Mouse (Mus musculus) kidney, embryonic 14.5 days (tissue): ENCODE measurements around the gene Gpsm2. TPM values are rescaled to one million over a fixed set of nuclear protein-coding genes. Genes with fewer than 3 reads are reported as not detected.

Experiments
- ATAC-seq: fragments of 200-750 bp; cut with Nextera tagmentation; 2 replicates; pipeline ENCODE4 v1.8.0; 2017; ENCODE audit warnings: moderate number of reproducible peaks, mild to moderate bottlenecking, moderate TSS enrichment, moderate library complexity; ENCODE audit not compliant: low FRiP score, low TSS enrichment
- H3K27ac ChIP-seq: fragments of 300-500 bp; sonication (generic); 2 replicates; pipeline ENCODE4 v1.5.1; 2014; ENCODE audit warnings: low read depth, mild to moderate bottlenecking, low read length, moderate library complexity, mixed read lengths
- H3K27me3 ChIP-seq: fragments of 300-500 bp; sonication (generic); 2 replicates; pipeline ENCODE4 v1.6.1; 2014; ENCODE audit warnings: mild to moderate bottlenecking, low read length; ENCODE audit not compliant: control insufficient read depth, insufficient read depth
- H3K36me3 ChIP-seq: fragments of 300-500 bp; sonication (generic); 2 replicates; pipeline ENCODE4 v1.6.1; 2014; ENCODE audit warnings: low read length, mixed read lengths; ENCODE audit not compliant: control insufficient read depth, insufficient read depth
- H3K4me1 ChIP-seq: fragments of 300-500 bp; sonication (generic); 2 replicates; pipeline ENCODE4 v1.6.1; 2014; ENCODE audit warnings: low read length, mixed read lengths; ENCODE audit not compliant: control insufficient read depth, insufficient read depth
- H3K4me2 ChIP-seq: fragments of 300-500 bp; sonication (generic); replicated peaks from 2 replicates; pipeline ENCODE4 v1.6.1; 2014; ENCODE audit warnings: low read depth, mild to moderate bottlenecking, low read length
- H3K4me3 ChIP-seq: fragments of 300-500 bp; sonication (generic); 2 replicates; pipeline ENCODE4 v1.5.1; 2014; ENCODE audit warnings: mild to moderate bottlenecking, low read length
- H3K9ac ChIP-seq: fragments of 300-500 bp; sonication (generic); 2 replicates; pipeline ENCODE4 v1.6.1; 2014; ENCODE audit warnings: low read depth, mild to moderate bottlenecking, low read length, moderate library complexity
- H3K9me3 ChIP-seq: fragments of 300-500 bp; sonication (generic); 2 replicates; pipeline ENCODE4 v1.6.1; 2016; ENCODE audit warnings: low read length; ENCODE audit not compliant: control insufficient read depth
- WGBS: fragments of 180-500 bp; shearing (Covaris S2); extraction: QIAGEN DNeasy Blood & Tissue Kit; methylation state at CpG from one replicate; pipeline ENCODE4 v1.1.7; 2014; 5-methylcytosine and 5-hydroxymethylcytosine counted together
- polyA plus RNA-seq: library from polyadenylated mRNA; unstranded; fragments of >200 nt; fragmentation: Nextera tagmentation; extraction: Ambion mirVana; gene quantifications from 2 replicates; pipeline ENCODE4 v1.2.1, GENCODE M21; 2014

Gene Gpsm2
- polyA plus RNA-seq, 1 experiment from 2014 or later = 52.4 TPM

- WGBS = 33% methylated on average over 8 of the region's 8 CpGs
- H3K9me3 ChIP-seq = peaks cover 4% of the 10 kb centered on the region; the same call in 1 of the 2 replicates
- no peak within 1 kb of the TSS for H3K27ac ChIP-seq
- H3K9ac ChIP-seq = no peak within 1 kb of the TSS
- H3K4me3 ChIP-seq = no peak within 1 kb of the TSS
- no peak for ATAC-seq
- no peaks in the 10 kb centered on the region for H3K4me1 ChIP-seq
- no peaks in the 10 kb centered on the region for H3K27me3 ChIP-seq
- no peak within 1 kb of the TSS for H3K4me2 ChIP-seq
- no peaks in the 10 kb centered on the region for H3K36me3 ChIP-seq
Measured at GRCm38 (mm10) chr3:108739045-108739708, 17.1 kb upstream of the Gpsm2 start, which contains the start of gene Aknad1. TSS of gene Aknad1 (plus strand) at chr3:108739658.

- no peaks in the 10 kb centered on the region for H3K27me3 ChIP-seq
- no peak overlapping the region for H3K27ac ChIP-seq
- no peak overlapping the region for H3K4me2 ChIP-seq
- no peak for ATAC-seq
- no peak overlapping the region for H3K9ac ChIP-seq
- WGBS = 96% methylated on average over 3 of the region's 3 CpGs
- no peaks in the 10 kb centered on the region for H3K4me1 ChIP-seq
- no peak overlapping the region for H3K4me3 ChIP-seq
- H3K36me3 ChIP-seq = no peaks in the 10 kb centered on the region
- H3K9me3 ChIP-seq = peaks cover 4% of the 10 kb centered on the region; the same call in 1 of the 2 replicates
Measured at GRCm38 (mm10) chr3:108737761-108738160, 15.7 kb upstream of the Gpsm2 start.

GRCm38 (mm10) chr3:108730316-108730715 lies 8.2 kb upstream of the Gpsm2 start:
- no peak overlapping the region for H3K9ac ChIP-seq
- no peak for ATAC-seq
- no peak overlapping the region for H3K4me2 ChIP-seq
- no peak overlapping the region for H3K4me3 ChIP-seq
- 29% methylated on average over 12 of the region's 12 CpGs for WGBS
- H3K4me1 ChIP-seq = no peaks in the 10 kb centered on the region
- no peaks in the 10 kb centered on the region for H3K36me3 ChIP-seq
- H3K9me3 ChIP-seq = peaks cover 4% of the 10 kb centered on the region; the same call in 1 of the 2 replicates
- no peaks in the 10 kb centered on the region for H3K27me3 ChIP-seq
- H3K27ac ChIP-seq = no peak overlapping the region

- no peaks in the 10 kb centered on the region for H3K27me3 ChIP-seq
- no peak for ATAC-seq
- no peaks in the 10 kb centered on the region for H3K9me3 ChIP-seq
- H3K9ac ChIP-seq = no peak overlapping the region
- no peak overlapping the region for H3K4me2 ChIP-seq
- H3K27ac ChIP-seq = no peak overlapping the region
- no peak overlapping the region for H3K4me3 ChIP-seq
- 0 out of 2 replicates have a peak, but pooled peaks cover 3% of the 10 kb centered on the region for H3K4me1 ChIP-seq
- WGBS = 88% methylated on average over 3 of the region's 3 CpGs
- no peaks in the 10 kb centered on the region for H3K36me3 ChIP-seq
Measured at GRCm38 (mm10) chr3:108727776-108728175, 5.7 kb upstream of the Gpsm2 start.

- Histone ChIP-seq H3K4me3 (no peak overlapping the region), H3K9ac (no peak overlapping the region), H3K4me1 (0 out of 2 replicates have a peak, but pooled peaks cover 4% of the 10 kb centered on the region), H3K27me3 (no peaks in the 10 kb centered on the region), H3K27ac (no peak overlapping the region), H3K36me3 (no peaks in the 10 kb centered on the region), H3K4me2 (no peak overlapping the region), H3K9me3 (no peaks in the 10 kb centered on the region)
- no peak for ATAC-seq
Measured at GRCm38 (mm10) chr3:108727344-108727743, 5.2 kb upstream of the Gpsm2 start.

- Histone ChIP-seq H3K4me2 (no peak overlapping the region), H3K9me3 (no peaks in the 10 kb centered on the region), H3K27me3 (no peaks in the 10 kb centered on the region), H3K4me1 (0 out of 2 replicates have a peak, but pooled peaks cover 4% of the 10 kb centered on the region), H3K9ac (no peak overlapping the region), H3K36me3 (no peaks in the 10 kb centered on the region), H3K27ac (no peak overlapping the region), H3K4me3 (no peak overlapping the region)
- no peak for ATAC-seq
- 87% methylated on average over 7 of the region's 7 CpGs for WGBS
Measured at GRCm38 (mm10) chr3:108726413-108726812, 4.3 kb upstream of the Gpsm2 start.

- Histone ChIP-seq H3K4me1 (peaks cover 11% of the 10 kb centered on the region; the same call in 1 of the 2 replicates), H3K27ac (peak overlapping the region; percentile 90), H3K9me3 (no peaks in the 10 kb centered on the region), H3K36me3 (no peaks in the 10 kb centered on the region), H3K27me3 (no peaks in the 10 kb centered on the region), H3K4me3 (peak overlapping the region; percentile 83), H3K4me2 (peak overlapping the region; percentile 57), H3K9ac (peak overlapping the region; percentile 91)
- under 1% methylated on average over 44 of the region's 44 CpGs for WGBS
- ATAC-seq = no peak
Measured at GRCm38 (mm10) chr3:108721076-108721991, 775 bp downstream of the Gpsm2 start.

GRCm38 (mm10) chr3:108719761-108720160 lies 2.3 kb downstream of the Gpsm2 start:
- Histone ChIP-seq H3K9ac (no peak overlapping the region), H3K4me3 (no peak overlapping the region), H3K4me1 (peaks cover 11% of the 10 kb centered on the region; the same call in 1 of the 2 replicates), H3K27me3 (no peaks in the 10 kb centered on the region), H3K9me3 (no peaks in the 10 kb centered on the region), H3K27ac (no peak overlapping the region), H3K4me2 (no peak overlapping the region), H3K36me3 (no peaks in the 10 kb centered on the region)
- 87% methylated on average over 3 of the region's 3 CpGs for whole genome bisulfite sequencing
- no peak for ATAC-seq

- Histone ChIP-seq H3K4me1 (peaks cover 11% of the 10 kb centered on the region; the same call in 1 of the 2 replicates), H3K4me2 (no peak overlapping the region), H3K9me3 (no peaks in the 10 kb centered on the region), H3K27ac (no peak overlapping the region), H3K9ac (no peak overlapping the region), H3K4me3 (no peak overlapping the region), H3K27me3 (no peaks in the 10 kb centered on the region), H3K36me3 (no peaks in the 10 kb centered on the region)
- no peak for ATAC-seq
- WGBS = 73% methylated on average over 2 of the region's 2 CpGs
Measured at GRCm38 (mm10) chr3:108719357-108719756, 2.8 kb downstream of the Gpsm2 start.
